8 mouse cellular contexts compared by ENCODE assay signal in the genomic region with DNA sequence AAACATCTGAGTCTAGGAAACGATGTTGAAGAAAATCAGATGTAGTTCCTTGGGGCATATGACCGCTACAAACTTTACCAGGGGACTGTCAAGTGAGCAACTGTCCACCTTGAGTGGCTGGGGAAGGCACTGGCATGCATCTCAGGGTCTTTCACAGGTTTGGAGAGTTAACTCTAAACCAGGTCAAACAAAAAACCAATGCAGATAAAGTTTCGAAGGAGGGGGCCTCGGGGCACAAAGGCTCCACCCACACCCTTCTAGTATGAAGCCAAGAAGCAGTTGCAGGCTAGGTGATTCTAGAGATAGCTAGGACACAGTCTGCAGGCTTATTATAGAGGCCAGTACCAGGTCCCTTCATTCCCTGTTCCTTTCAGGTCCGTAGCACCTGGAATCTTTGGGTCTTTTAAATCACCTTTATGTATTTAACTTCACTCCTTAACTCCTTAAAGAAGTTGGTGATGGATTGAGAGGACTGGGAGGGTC. TPM values are rescaled to one million over a fixed set of nuclear protein-coding genes. Genes with fewer than 3 reads are reported as not detected.
DNase-seq lines count a peak whose midpoint lies in the region; ATAC-seq and TF ChIP-seq lines count a peak whose summit lies in the region.

No protein-coding gene starts in this region.

- H3K27ac ChIP-seq in lung, postnatal 0 days (ENCODE audit: low read length) = no peak overlapping the region
- H3K27ac ChIP-seq in limb, embryonic 15.5 days = peak overlapping the region; percentile 76; the same call in 1 of the 2 replicates
- no peak overlapping the region for H3K27ac ChIP-seq in small intestine, adult 2 months (ENCODE audit: insufficient read depth, low read depth, low read length)

- H3K9me3 ChIP-seq in lung, postnatal 0 days (ENCODE audit: low read length) = no peaks in the 10 kb centered on the region
- no peaks in the 10 kb centered on the region for H3K9me3 ChIP-seq in limb, embryonic 15.5 days

- TF ChIP-seq CTCF in lung, postnatal 0 days (IDR thresholded peaks at IDR 0.05) = no peak
- no peak for TF ChIP-seq CTCF in small intestine, adult 2 months (IDR thresholded peaks at IDR 0.05; ENCODE audit: extremely low read depth, insufficient read length, insufficient replicate concordance, low read depth, low read length)

- peak; percentile 5 to 18 for DNase-seq in adrenal gland, adult (ENCODE audit: inconsistent age in 2 of 2, low spot score in 1 of 2)
- DNase-seq in adrenal gland, adult 18-20 months (ENCODE audit: low spot score in 2 of 2) = no peak
- no peak for DNase-seq in lung, postnatal 0 days (ENCODE audit: low spot score)
- DNase-seq in lung, postnatal 4 days = no peak
- no peak for DNase-seq in spleen, postnatal 4 days (ENCODE audit: low spot score in 2 of 2)
- no peak for DNase-seq in gastrocnemius, postnatal 4 days (ENCODE audit: low spot score in 2 of 2)

- H3K36me3 ChIP-seq in lung, postnatal 0 days (ENCODE audit: insufficient read depth, low read length) = no peaks in the 10 kb centered on the region
- peaks cover 12% of the 10 kb centered on the region for H3K36me3 ChIP-seq in limb, embryonic 15.5 days
- no peaks in the 10 kb centered on the region for H3K36me3 ChIP-seq in small intestine, adult 2 months (ENCODE audit: control insufficient read depth, insufficient read depth, low read length)

- ATAC-seq in lung, postnatal 0 days = peak; percentile 5; the same call in 1 of the 2 replicates
- ATAC-seq in limb, embryonic 15.5 days (ENCODE audit: insufficient number of reproducible peaks, low FRiP score, low TSS enrichment, low read depth) = peak; percentile 41; the same call in 1 of the 2 replicates

- H3K4me2 ChIP-seq in lung, postnatal 0 days (replicated peaks; ENCODE audit: low read depth, low read length) = peak overlapping the region; percentile 92
- H3K4me2 ChIP-seq in limb, embryonic 15.5 days = peak overlapping the region; percentile 83

- 15% methylated on average over 5 of the region's 5 CpGs for WGBS in lung, postnatal 0 days
- WGBS in limb, embryonic 15.5 days = 22% methylated on average over 5 of the region's 5 CpGs
- WGBS in small intestine, adult 2 months = 29% methylated on average over 5 of the region's 5 CpGs

- no peak overlapping the region for H3K9ac ChIP-seq in lung, postnatal 0 days (replicated peaks; ENCODE audit: low read depth)
- 0 out of 2 replicates have a peak overlapping the region, but pooled peaks have one; percentile 63 for H3K9ac ChIP-seq in limb, embryonic 15.5 days

- H3K27me3 ChIP-seq in lung, postnatal 0 days (replicated peaks; ENCODE audit: insufficient read depth, low read length) = no peaks in the 10 kb centered on the region
- no peaks in the 10 kb centered on the region for H3K27me3 ChIP-seq in limb, embryonic 15.5 days
- H3K27me3 ChIP-seq in small intestine, adult 2 months (ENCODE audit: control insufficient read depth, insufficient read depth, low read length) = no peaks in the 10 kb centered on the region

- peaks cover 7% of the 10 kb centered on the region; the same call in 1 of the 2 replicates for H3K4me1 ChIP-seq in lung, postnatal 0 days (ENCODE audit: insufficient read depth, low read depth, low read length)
- H3K4me1 ChIP-seq in limb, embryonic 15.5 days = peaks cover 11% of the 10 kb centered on the region; the same call in 1 of the 2 replicates
- no peaks in the 10 kb centered on the region; the same call in 1 of the 2 replicates for H3K4me1 ChIP-seq in small intestine, adult 2 months (ENCODE audit: control insufficient read depth, insufficient read depth, insufficient read length, low read length)

- TF ChIP-seq EP300 in lung, postnatal 0 days (IDR thresholded peaks at IDR 0.05) = no peak

- TF ChIP-seq POLR2A in small intestine, adult 2 months (IDR thresholded peaks at IDR 0.05; ENCODE audit: low read depth, low read length) = no peak

- H3K4me3 ChIP-seq in lung, postnatal 0 days (ENCODE audit: low read depth, low read length) = peak overlapping the region; percentile 62
- H3K4me3 ChIP-seq in limb, embryonic 15.5 days = peak overlapping the region; percentile 74
- H3K4me3 ChIP-seq in small intestine, adult 2 months (ENCODE audit: low read depth, low read length) = peak overlapping the region; percentile 93

RNA-seq across cellular contexts. Expression of a gene that starts 10.5 kb away (rescaled TPM):
- 1 to 10 TPM in 1 of 2 experiments, under 1 TPM in 1; 0.96 to 2.9 TPM for total RNA-seq in adrenal gland, adult 18-20 months (2021)
- polyA plus RNA-seq in lung, postnatal 0 days (2015; fragmentation: Nextera tagmentation; extraction: Ambion mirVana) = 1.5 and 1.9 TPM in 2 replicates
- polyA plus RNA-seq in limb, embryonic 15.5 days (2015; fragmentation: Nextera tagmentation; extraction: Ambion mirVana) = 28.2 and 30.0 TPM in 2 replicates
- polyA plus RNA-seq in small intestine, adult 2 months (2012; rRNA removed) = 1.6 and 2.1 TPM in 2 replicates
- 10 to 100 TPM in 1 of 2 experiments, 1 to 10 TPM in 1; 8.3 to 10.5 TPM for total RNA-seq in gastrocnemius, postnatal 4 days (2021)

Comparison
In these comparisons a context has a peak if more than half of its experiments do, and no peak if none do; other contexts are left out.
1. DNase-seq: peak in adrenal gland, adult (2 of 2); none in adrenal gland, adult 18-20 months (0 of 2), lung, postnatal 0 days (single experiment), lung, postnatal 4 days (0 of 2), spleen, postnatal 4 days (0 of 2) and gastrocnemius, postnatal 4 days (0 of 2).
2. Peak in every context shown above with its lines, with median percentiles within 50 percentile points of each other: H3K4me3 ChIP-seq.